In the genomic region with DNA sequence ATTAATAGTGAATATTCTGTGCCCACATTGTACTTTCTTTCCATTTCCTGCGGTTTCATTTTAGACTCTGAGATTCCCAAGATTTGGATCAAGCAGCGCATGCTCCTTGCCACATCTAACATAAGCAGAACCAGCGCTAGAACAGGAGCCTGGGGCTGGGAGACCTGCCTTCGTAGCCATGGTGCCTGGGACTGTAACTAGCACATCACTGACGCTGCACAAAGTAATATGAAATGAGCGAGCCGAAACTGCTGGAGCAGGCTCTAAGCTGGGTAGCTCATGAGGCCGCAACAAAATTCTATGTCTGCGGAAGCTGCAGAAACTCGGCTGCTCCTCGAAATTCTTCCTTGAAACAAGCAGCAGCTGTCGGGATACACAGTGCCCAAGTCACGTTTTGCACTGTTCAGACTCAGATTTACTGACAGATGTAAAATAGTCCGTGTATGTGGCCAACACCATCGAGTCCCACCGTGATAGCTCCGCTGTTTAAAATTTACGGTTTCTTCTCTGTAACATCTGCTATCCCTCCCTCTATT, we compare ENCODE assay signal across 21 mouse cellular contexts. TPM values are rescaled to one million over a fixed set of nuclear protein-coding genes. Genes with fewer than 3 reads are reported as not detected.
DNase-seq lines count a peak whose midpoint lies in the region; ATAC-seq and TF ChIP-seq lines count a peak whose summit lies in the region.
"Had no signal": no experiment of that assay in that cellular context is flagged by ENCODE, and none has a peak within 500 bp of the region (broad histone marks: within the 10 kb centered on the region; RNA-seq: fewer than 3 reads in every experiment).

No protein-coding gene starts in this region.

- H3K27me3 ChIP-seq in hindbrain, embryonic 13.5 days: no peaks in the 10 kb centered on the region
- no peaks in the 10 kb centered on the region for H3K27me3 ChIP-seq in hindbrain, embryonic 10.5 days (ENCODE audit: insufficient read depth, poor library complexity, severe bottlenecking)
- H3K27me3 ChIP-seq in midbrain, postnatal 0 days (ENCODE audit: insufficient read depth, low read length): no peaks in the 10 kb centered on the region
- H3K27me3 ChIP-seq in embryonic facial prominence, embryonic 10.5 days (replicated peaks; ENCODE audit: low read depth, poor library complexity, severe bottlenecking): no peaks in the 10 kb centered on the region
- H3K27me3 ChIP-seq: embryonic facial prominence, embryonic 15.5 days; forebrain, embryonic 13.5 days; heart, embryonic 13.5 days; limb, embryonic 12.5 days; liver, embryonic 15.5 days; midbrain, embryonic 15.5 days had no signal

- H3K27ac ChIP-seq in hindbrain, embryonic 13.5 days: peak overlapping the region; percentile 58
- no peak overlapping the region for H3K27ac ChIP-seq in hindbrain, embryonic 10.5 days
- peak overlapping the region; percentile 53; the same call in 1 of the 2 replicates for H3K27ac ChIP-seq in left cerebral cortex, adult 2 months
- no peak overlapping the region; the same call in 1 of the 2 replicates for H3K27ac ChIP-seq in midbrain, postnatal 0 days (ENCODE audit: low read depth, low read length)
- no peak overlapping the region for H3K27ac ChIP-seq in embryonic facial prominence, embryonic 10.5 days (replicated peaks)
- H3K27ac ChIP-seq: embryonic facial prominence, embryonic 15.5 days; forebrain, embryonic 13.5 days; heart, embryonic 13.5 days; limb, embryonic 12.5 days; liver, embryonic 15.5 days; midbrain, embryonic 15.5 days had no signal

- H3K36me3 ChIP-seq in hindbrain, embryonic 13.5 days: no peaks in the 10 kb centered on the region
- no peaks in the 10 kb centered on the region for H3K36me3 ChIP-seq in hindbrain, embryonic 10.5 days
- no peaks in the 10 kb centered on the region for H3K36me3 ChIP-seq in midbrain, postnatal 0 days (ENCODE audit: insufficient read depth, low read length)
- H3K36me3 ChIP-seq in embryonic facial prominence, embryonic 10.5 days (replicated peaks): no peaks in the 10 kb centered on the region
- H3K36me3 ChIP-seq: embryonic facial prominence, embryonic 15.5 days; heart, embryonic 13.5 days; limb, embryonic 12.5 days; liver, embryonic 15.5 days; midbrain, embryonic 15.5 days had no signal

- intact Hi-C loops in left cerebral cortex, adult 2 months (cut with DNase I): no loop called here

- WGBS in hindbrain, embryonic 13.5 days: 76% methylated on average over 18 of the region's 18 CpGs
- 89% methylated on average over 18 of the region's 18 CpGs for WGBS in hindbrain, embryonic 10.5 days
- 73% methylated on average over 18 of the region's 18 CpGs for WGBS in midbrain, postnatal 0 days
- WGBS in embryonic facial prominence, embryonic 10.5 days: 89% methylated on average over 18 of the region's 18 CpGs

- no peak overlapping the region for H3K4me2 ChIP-seq in hindbrain, embryonic 13.5 days
- H3K4me2 ChIP-seq in midbrain, postnatal 0 days (ENCODE audit: low read depth, low read length, poor library complexity, severe bottlenecking): no peak overlapping the region
- H3K4me2 ChIP-seq: embryonic facial prominence, embryonic 15.5 days; forebrain, embryonic 13.5 days; heart, embryonic 13.5 days; limb, embryonic 12.5 days; liver, embryonic 15.5 days; midbrain, embryonic 15.5 days had no signal

- no peak for TF ChIP-seq CTCF in left cerebral cortex, adult 2 months (IDR thresholded peaks at IDR 0.05)
- no peak for TF ChIP-seq CTCF in midbrain, postnatal 0 days (IDR thresholded peaks at IDR 0.05)

- H3K9ac ChIP-seq in hindbrain, embryonic 13.5 days: no peak overlapping the region
- no peak overlapping the region for H3K9ac ChIP-seq in midbrain, postnatal 0 days (replicated peaks; ENCODE audit: low read length, poor library complexity, severe bottlenecking)
- H3K9ac ChIP-seq: embryonic facial prominence, embryonic 15.5 days; forebrain, embryonic 13.5 days; heart, embryonic 13.5 days; limb, embryonic 12.5 days; liver, embryonic 15.5 days; midbrain, embryonic 15.5 days had no signal

- no peak for DNase-seq in hindbrain, embryonic 10.5 days (ENCODE audit: low spot score)
- peak; percentile 54 to 57 for DNase-seq in right cerebral cortex, adult 2 months (ENCODE audit: low spot score in 2 of 2)
- no peak for DNase-seq in right cerebral cortex, postnatal 14 days
- DNase-seq in left cerebral cortex, adult 2 months (ENCODE audit: extremely low spot score in 1 of 2, low spot score in 2 of 2): peak; percentile 20 to 28
- no peak for DNase-seq in cerebellum, adult 8-10 months
- no peak for DNase-seq in midbrain, postnatal 0 days (ENCODE audit: low spot score)
- no peak for DNase-seq in embryonic facial prominence, embryonic 10.5 days (ENCODE audit: low spot score)
- DNase-seq: adrenal gland, postnatal 36 days; cerebellum, adult 11 months; gastrocnemius, postnatal 36 days; kidney, adult 9 months had no signal

- ATAC-seq in hindbrain, embryonic 13.5 days (ENCODE audit: low FRiP score): no peak
- ATAC-seq in midbrain, postnatal 0 days (ENCODE audit: low FRiP score): no peak
- ATAC-seq: forebrain, embryonic 13.5 days; midbrain, embryonic 15.5 days had no signal

- 0 out of 2 replicates have a peak, but pooled peaks cover 2% of the 10 kb centered on the region for H3K4me1 ChIP-seq in hindbrain, embryonic 13.5 days (replicated peaks)
- no peaks in the 10 kb centered on the region for H3K4me1 ChIP-seq in hindbrain, embryonic 10.5 days (replicated peaks)
- 0 out of 2 replicates have a peak, but pooled peaks cover 3% of the 10 kb centered on the region for H3K4me1 ChIP-seq in midbrain, postnatal 0 days (ENCODE audit: insufficient read depth, low read length)
- H3K4me1 ChIP-seq in embryonic facial prominence, embryonic 10.5 days: peaks cover 3% of the 10 kb centered on the region; the same call in 1 of the 2 replicates
- H3K4me1 ChIP-seq: forebrain, embryonic 13.5 days; heart, embryonic 13.5 days; limb, embryonic 12.5 days; liver, embryonic 15.5 days; midbrain, embryonic 15.5 days had no signal

- H3K9me3 ChIP-seq in hindbrain, embryonic 13.5 days: no peaks in the 10 kb centered on the region
- H3K9me3 ChIP-seq in hindbrain, embryonic 10.5 days: no peaks in the 10 kb centered on the region
- no peaks in the 10 kb centered on the region for H3K9me3 ChIP-seq in midbrain, postnatal 0 days (ENCODE audit: low read length)
- H3K9me3 ChIP-seq in embryonic facial prominence, embryonic 10.5 days: no peaks in the 10 kb centered on the region
- H3K9me3 ChIP-seq: embryonic facial prominence, embryonic 15.5 days; forebrain, embryonic 13.5 days; heart, embryonic 13.5 days; limb, embryonic 12.5 days; liver, embryonic 15.5 days; midbrain, embryonic 15.5 days had no signal

- H3K4me3 ChIP-seq in hindbrain, embryonic 13.5 days: no peak overlapping the region
- no peak overlapping the region for H3K4me3 ChIP-seq in hindbrain, embryonic 10.5 days
- H3K4me3 ChIP-seq in left cerebral cortex, adult 2 months: peak overlapping the region; percentile 28
- no peak overlapping the region for H3K4me3 ChIP-seq in midbrain, postnatal 0 days (ENCODE audit: low read depth, low read length)
- no peak overlapping the region for H3K4me3 ChIP-seq in embryonic facial prominence, embryonic 10.5 days
- H3K4me3 ChIP-seq: embryonic facial prominence, embryonic 15.5 days; forebrain, embryonic 13.5 days; heart, embryonic 13.5 days; limb, embryonic 12.5 days; liver, embryonic 15.5 days; midbrain, embryonic 15.5 days had no signal

RNA-seq across cellular contexts. Expression of gene Tnfsf11, which starts 31.4 kb away (rescaled TPM):
- not detected in 2 replicates for polyA plus RNA-seq in hindbrain, embryonic 13.5 days (2015; fragmentation: Nextera tagmentation; extraction: Ambion mirVana)
- 0.07 TPM in 1 of 2 replicates, not detected in the other for polyA plus RNA-seq in hindbrain, embryonic 10.5 days (2016; fragmentation: Nextera tagmentation; extraction: Ambion mirVana)
- not detected for total RNA-seq in left cerebral cortex, adult 2 months (2021)
- 0.22 and 0.38 TPM in 2 replicates for total RNA-seq in midbrain, postnatal 0 days (2014; rRNA removed)
- polyA plus RNA-seq in midbrain, postnatal 0 days (2015; fragmentation: Nextera tagmentation; extraction: Ambion mirVana): 0.14 and 0.21 TPM in 2 replicates
- polyA plus RNA-seq in embryonic facial prominence, embryonic 10.5 days (2016; fragmentation: Nextera tagmentation; extraction: Ambion mirVana): 0.09 TPM in 2 replicates
- total RNA-seq: gastrocnemius, postnatal 36 days; layer of hippocampus, adult 18-20 months; megakaryocyte progenitor cell, adult 5-6 weeks; MEL had no signal
- polyA plus RNA-seq: limb, embryonic 12.5 days had no signal

Comparison
In these comparisons a context has a peak if more than half of its experiments do, and no peak if none do; other contexts are left out.
1. H3K27ac ChIP-seq: peak in hindbrain, embryonic 13.5 days (single experiment) and left cerebral cortex, adult 2 months (single experiment); none in hindbrain, embryonic 10.5 days (single experiment), midbrain, postnatal 0 days (single experiment) and embryonic facial prominence, embryonic 10.5 days (single experiment).
2. DNase-seq: peak in right cerebral cortex, adult 2 months (2 of 2) and left cerebral cortex, adult 2 months (2 of 2); none in hindbrain, embryonic 10.5 days (single experiment), right cerebral cortex, postnatal 14 days (single experiment), cerebellum, adult 8-10 months (single experiment), midbrain, postnatal 0 days (single experiment) and embryonic facial prominence, embryonic 10.5 days (single experiment).